Mouse (Mus musculus) G1E (cell line): Measurements from ENCODE around the gene Rnase1. TPM values are rescaled to one million over a fixed set of nuclear protein-coding genes. Genes with fewer than 3 reads are reported as not detected.
"Not testable (repeated sequence)": the region's sequence is repeated elsewhere in the genome, so short reads cannot be mapped to it uniquely, and the experiment has no call there.

Experiments used
- ATAC-seq: 2 replicates; pipeline ENCODE4 v1.8.0; 2016; ENCODE audit warnings: mild to moderate bottlenecking; ENCODE audit not compliant: insufficient number of reproducible peaks, poor library complexity, low FRiP score, severe bottlenecking; ENCODE audit errors: extremely low read depth
- DNase-seq: peaks from one replicate; pipeline ENCODE4 v3.0.0; 2012; ENCODE audit warnings: low spot score
- H3K27me3 ChIP-seq: 2 replicates; pipeline ENCODE4 v1.6.1; 2012; ENCODE audit warnings: mild to moderate bottlenecking, low read length, inconsistent platforms; ENCODE audit not compliant: insufficient read depth
- H3K36me3 ChIP-seq: replicated peaks from 2 replicates; pipeline ENCODE3; 2012; ENCODE audit warnings: mild to moderate bottlenecking, inconsistent platforms
- H3K4me1 ChIP-seq: 2 replicates; pipeline ENCODE4 v1.6.1; 2012; ENCODE audit warnings: low read depth, low read length, inconsistent platforms, mixed read lengths; ENCODE audit not compliant: insufficient read depth
- H3K4me3 ChIP-seq: 2 replicates; pipeline ENCODE4 v1.5.1; 2012; ENCODE audit warnings: low read depth, mild to moderate bottlenecking, inconsistent platforms, low read length, moderate library complexity, mixed read lengths
- H3K9me3 ChIP-seq: replicated peaks from 2 replicates; pipeline ENCODE4 v1.6.1; 2012; ENCODE audit warnings: inconsistent platforms
- CTCF ChIP-seq: IDR thresholded peaks from 2 replicates; pipeline ENCODE4 v1.5.1; 2012; ENCODE audit warnings: low read depth, low read length, inconsistent platforms, mixed read lengths
- GATA1 ChIP-seq: IDR thresholded peaks from 2 replicates; pipeline ENCODE4 v1.6.1; 2012; ENCODE audit warnings: borderline replicate concordance, low read length, inconsistent platforms, mixed read lengths
- GATA2 ChIP-seq: IDR thresholded peaks from 2 replicates; pipeline ENCODE4 v1.6.1; 2012; ENCODE audit warnings: low read depth, low read length, inconsistent platforms, borderline replicate concordance
- POLR2AphosphoS5 ChIP-seq: IDR thresholded peaks from 2 replicates; pipeline ENCODE4 v1.6.1; 2012; ENCODE audit warnings: low read depth, low read length, inconsistent platforms; ENCODE audit not compliant: insufficient replicate concordance
- TAL1 ChIP-seq: conservative IDR thresholded peaks from 2 replicates; pipeline ENCODE4 v1.6.1; 2012; ENCODE audit warnings: low read depth, low read length, inconsistent platforms, mixed read lengths
- polyA plus RNA-seq: library from polyadenylated mRNA; stranded (reverse); fragments of >175 nt; gene quantifications from 2 replicates; pipeline ENCODE4 v1.2.3, GENCODE M21; 2012
- total RNA-seq, 2 experiments: library from RNA; stranded (forward) in 1 of 2; stranded (reverse) in 1 of 2; fragments of 200-1000 nt in 1 of 2; fragments of >200 nt in 1 of 2; fragmentation: Nextera tagmentation in 1 of 2; gene quantifications; 2 replicates each; pipeline ENCODE4 v1.2.3; 2014 to 2017

The Rnase1 gene
- total and polyA plus RNA-seq, 3 experiments: 0.22 TPM; not detected in 2

DNA sequence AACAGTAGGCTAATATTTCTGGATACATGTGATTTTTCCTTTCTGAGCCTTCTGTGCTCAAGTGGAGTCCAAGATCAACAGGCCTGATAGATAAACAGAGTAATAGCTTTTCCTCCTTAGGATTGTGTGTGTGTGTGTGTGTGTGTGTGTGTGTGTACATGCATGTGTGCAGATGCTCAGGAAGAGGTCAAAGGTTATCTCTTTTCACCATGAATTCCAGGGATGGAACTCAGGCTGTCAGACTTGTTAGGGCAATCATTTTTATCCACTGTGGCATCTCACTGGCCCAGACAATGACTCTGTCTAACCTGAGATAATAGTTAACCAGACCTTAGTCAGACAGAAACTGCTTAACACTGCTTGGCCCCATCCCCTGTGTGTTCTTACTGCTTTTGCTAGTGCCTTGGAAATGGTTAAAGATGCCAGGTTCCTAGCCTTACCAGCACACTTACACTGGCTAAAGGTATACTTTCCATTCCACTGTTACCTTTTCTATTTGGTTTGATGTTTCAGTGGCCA is 40.1 kb downstream of the Rnase1 start:
- no peak for TF ChIP-seq GATA1
- no peak for TF ChIP-seq POLR2AphosphoS5
- TF ChIP-seq GATA2: no peak
- TF ChIP-seq TAL1: no peak
- TF ChIP-seq CTCF: no peak
- 0 out of 2 replicates have a peak, but pooled peaks have one; percentile 30 for ATAC-seq
- H3K27me3 ChIP-seq: peaks cover 22% of the 10 kb centered on the region
- H3K9me3 ChIP-seq: no peaks in the 10 kb centered on the region
- H3K36me3 ChIP-seq: no peaks in the 10 kb centered on the region
- no peak for DNase-seq
- H3K4me3 ChIP-seq: no peak overlapping the region
- H3K4me1 ChIP-seq: peaks cover 21% of the 10 kb centered on the region

DNA sequence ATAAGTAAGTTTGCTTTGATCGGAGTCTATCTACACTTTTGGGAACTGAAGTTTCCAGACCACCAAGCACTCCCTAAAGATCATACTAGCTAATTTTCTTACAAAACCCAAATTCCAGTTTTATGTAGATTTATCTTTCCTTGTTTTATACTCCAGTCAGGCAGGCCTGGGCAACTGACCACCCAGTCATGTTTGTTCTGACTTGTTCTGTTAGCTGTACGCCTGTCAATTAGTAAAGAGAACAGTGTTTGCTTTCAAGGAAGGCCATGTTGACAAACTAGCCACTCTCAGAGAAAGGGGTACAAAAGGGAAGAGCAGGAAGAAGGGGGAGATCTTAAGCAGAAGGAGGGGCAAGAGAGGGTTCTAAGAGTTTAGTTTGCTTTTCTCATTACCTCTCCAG is 42.2 kb downstream of the Rnase1 start:
- no peak for ATAC-seq
- DNase-seq: no peak
- H3K27me3 ChIP-seq: peaks cover 17% of the 10 kb centered on the region
- TF ChIP-seq GATA2 (no peak), CTCF (no peak), GATA1 (no peak), TAL1 (no peak), POLR2AphosphoS5 (no peak)
- H3K9me3 ChIP-seq: no peaks in the 10 kb centered on the region
- H3K36me3 ChIP-seq: no peaks in the 10 kb centered on the region
- no peak overlapping the region for H3K4me3 ChIP-seq
- peaks cover 21% of the 10 kb centered on the region for H3K4me1 ChIP-seq

- Histone ChIP-seq H3K36me3 (no peaks in the 10 kb centered on the region), H3K4me1 (peaks cover 21% of the 10 kb centered on the region), H3K9me3 (no peaks in the 10 kb centered on the region), H3K27me3 (peaks cover 15% of the 10 kb centered on the region), H3K4me3 (no peak overlapping the region)
- TF ChIP-seq CTCF (peak; percentile 45), POLR2AphosphoS5 (no peak)
- no peak for DNase-seq
- ATAC-seq: peak; percentile 47; the same call in 1 of the 2 replicates
Measured at GRCm38 (mm10) chr14:51103217-51103616, 43.4 kb downstream of the Rnase1 start.

DNA sequence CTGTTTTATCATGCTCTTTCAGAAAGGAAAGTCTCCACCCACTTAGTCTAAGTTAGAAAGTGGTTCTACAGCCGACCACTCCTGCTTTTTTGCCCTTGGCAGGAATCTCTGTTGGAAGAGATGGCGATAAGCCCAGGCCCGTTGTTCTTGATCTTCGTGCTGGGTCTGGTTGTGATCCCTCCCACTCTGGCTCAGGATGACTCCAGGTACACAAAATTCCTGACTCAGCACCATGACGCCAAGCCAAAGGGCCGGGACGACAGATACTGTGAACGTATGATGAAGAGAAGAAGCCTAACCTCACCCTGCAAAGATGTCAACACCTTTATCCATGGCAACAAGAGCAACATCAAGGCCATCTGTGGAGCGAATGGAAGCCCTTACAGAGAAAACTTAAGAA is 45.3 kb downstream of the Rnase1 start:
- DNase-seq (no peak), ATAC-seq (no peak)
- peaks cover 15% of the 10 kb centered on the region for H3K4me1 ChIP-seq
- no peak overlapping the region for H3K4me3 ChIP-seq
- no peaks in the 10 kb centered on the region for H3K36me3 ChIP-seq
- TF ChIP-seq TAL1 (no peak), GATA1 (no peak), POLR2AphosphoS5 (no peak), GATA2 (no peak), CTCF (no peak)
- peaks cover 17% of the 10 kb centered on the region for H3K27me3 ChIP-seq
- H3K9me3 ChIP-seq: no peaks in the 10 kb centered on the region

GRCm38 (mm10) chr14:51098921-51099320 is 47.7 kb downstream of the Rnase1 start:
- no peak for ATAC-seq
- no peak for DNase-seq
- Histone ChIP-seq H3K9me3 (no peaks in the 10 kb centered on the region), H3K36me3 (no peaks in the 10 kb centered on the region), H3K4me1 (peaks cover 9% of the 10 kb centered on the region), H3K27me3 (peaks cover 17% of the 10 kb centered on the region; the same call in 1 of the 2 replicates), H3K4me3 (no peak overlapping the region)
- TF ChIP-seq CTCF (no peak), GATA2 (no peak), POLR2AphosphoS5 (no peak), GATA1 (no peak), TAL1 (no peak)

DNA sequence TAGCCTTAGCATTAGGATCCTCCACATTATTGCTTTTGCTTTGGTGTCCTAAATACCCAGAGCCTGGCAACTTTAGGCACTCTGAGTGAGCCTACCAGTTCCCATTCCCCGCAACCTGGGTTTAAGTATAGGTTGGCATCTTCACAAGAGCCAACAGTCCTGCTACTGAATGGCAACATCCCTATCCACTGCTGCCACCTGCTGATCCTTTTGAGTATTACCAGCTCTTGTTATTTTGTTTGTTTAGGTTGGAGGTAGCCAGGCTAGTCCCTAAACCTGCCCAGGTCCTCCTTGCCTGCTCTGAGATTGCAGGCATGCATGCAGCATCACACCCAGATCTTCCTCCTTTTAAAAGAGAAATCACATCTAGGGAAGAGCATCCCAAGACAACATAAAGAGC is 48.3 kb downstream of the Rnase1 start:
- Histone ChIP-seq H3K4me1 (peaks cover 11% of the 10 kb centered on the region), H3K27me3 (peaks cover 17% of the 10 kb centered on the region; the same call in 1 of the 2 replicates)
- 0 out of 2 replicates have a peak, but pooled peaks have one; percentile 17 for TF ChIP-seq CTCF
- not testable (repeated sequence) for H3K36me3 ChIP-seq, DNase-seq, H3K9me3 ChIP-seq, H3K4me3 ChIP-seq
- ATAC-seq: peak; percentile 59
